Mouse (Mus musculus): ENCODE data around the gene Mesp2. TPM values are rescaled to one million over a fixed set of nuclear protein-coding genes. Genes with fewer than 3 reads are reported as not detected.

Gene Mesp2
- total RNA-seq, 2 experiments from 2014 or later: 0.36 to 0.90 TPM

DNA sequence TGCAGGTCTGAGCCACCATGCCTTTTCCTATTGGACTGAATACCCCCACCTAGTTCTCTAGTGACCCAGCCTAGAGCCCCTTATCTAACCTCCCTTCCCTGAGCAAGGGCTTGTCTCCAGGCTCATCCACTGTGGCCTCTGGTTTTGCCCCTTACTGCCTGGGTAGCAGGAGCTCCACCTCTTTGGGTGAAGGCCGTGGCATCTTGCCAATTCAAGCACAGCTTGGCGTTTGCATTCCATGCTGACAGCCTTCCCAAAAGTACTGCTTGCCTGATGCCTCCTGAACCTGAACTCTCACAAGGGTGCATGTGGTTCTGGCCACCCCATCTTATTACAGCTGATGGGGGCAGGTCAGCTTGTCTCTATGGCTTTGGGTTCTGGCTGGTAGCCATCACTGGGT lies 6.6 kb upstream of the Mesp2 start:
- peak in 1 of 2 experiments; percentile 45 for DNase-seq (ENCODE audit: low spot score in 2 of 2)

DNA sequence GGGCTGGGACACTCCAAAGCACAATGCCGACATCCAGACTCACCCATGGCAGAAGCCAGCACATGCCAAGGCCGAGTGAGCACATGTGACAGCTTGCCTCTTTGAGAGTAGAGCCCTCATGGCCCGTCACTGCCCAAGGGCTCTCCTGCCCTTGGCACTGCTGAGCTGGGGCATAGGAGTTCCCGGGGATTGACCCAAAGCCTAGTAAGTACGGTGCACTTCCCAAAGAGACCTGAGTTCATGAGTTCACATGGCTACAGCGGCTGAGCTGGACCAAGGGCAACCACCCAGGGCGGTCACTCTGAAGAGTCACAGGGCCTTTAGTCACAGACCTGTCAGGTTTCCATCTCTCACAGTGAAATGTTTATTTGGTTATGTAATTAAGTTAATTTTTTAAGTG lies 2.0 kb upstream of the Mesp2 start:
- DNase-seq (ENCODE audit: low spot score in 2 of 2): peak in 1 of 2 experiments; percentile 24

DNA sequence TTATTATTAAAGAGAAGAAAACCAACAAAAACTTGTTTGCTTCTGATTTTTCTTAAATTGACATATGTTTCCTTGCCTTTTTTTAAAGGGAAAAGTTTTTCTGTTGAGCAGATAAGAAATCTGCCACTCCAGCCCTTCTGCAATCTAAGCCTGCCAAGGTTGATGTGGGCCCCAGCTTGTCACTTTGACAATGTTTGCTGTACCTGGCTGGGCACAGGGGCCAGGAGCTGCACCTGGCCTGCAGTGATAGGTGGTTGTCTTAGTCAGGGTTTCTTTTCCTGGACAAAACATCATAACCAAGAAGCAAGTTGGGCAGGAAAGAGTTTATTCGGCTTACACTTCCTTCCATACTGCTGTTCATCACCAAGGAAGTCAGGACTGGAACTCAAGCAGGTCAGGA lies 2.9 kb downstream of the Mesp2 start:
- DNase-seq (ENCODE audit: low spot score in 2 of 2): no peak

DNA sequence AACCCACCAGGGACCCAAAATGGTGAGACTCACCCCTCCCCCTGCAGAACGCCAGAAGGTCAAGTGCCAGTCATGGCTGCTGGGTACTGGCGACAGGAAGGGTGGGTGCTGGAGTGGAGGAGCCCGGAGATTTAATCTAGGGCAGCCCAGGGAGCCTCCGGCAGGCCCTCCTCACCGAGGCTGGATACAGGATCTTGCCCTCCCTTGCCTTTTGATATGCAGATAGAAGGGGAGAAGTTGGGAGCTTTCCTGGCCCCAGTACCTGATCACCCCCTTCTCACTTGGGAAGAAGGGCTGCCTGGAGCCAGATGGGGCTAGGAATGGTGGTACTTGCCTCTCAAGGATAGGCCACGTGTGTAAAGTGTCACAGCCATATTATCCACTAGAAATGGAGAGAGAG lies 7.8 kb downstream of the Mesp2 start:
- DNase-seq (ENCODE audit: low spot score in 2 of 2): no peak

DNA sequence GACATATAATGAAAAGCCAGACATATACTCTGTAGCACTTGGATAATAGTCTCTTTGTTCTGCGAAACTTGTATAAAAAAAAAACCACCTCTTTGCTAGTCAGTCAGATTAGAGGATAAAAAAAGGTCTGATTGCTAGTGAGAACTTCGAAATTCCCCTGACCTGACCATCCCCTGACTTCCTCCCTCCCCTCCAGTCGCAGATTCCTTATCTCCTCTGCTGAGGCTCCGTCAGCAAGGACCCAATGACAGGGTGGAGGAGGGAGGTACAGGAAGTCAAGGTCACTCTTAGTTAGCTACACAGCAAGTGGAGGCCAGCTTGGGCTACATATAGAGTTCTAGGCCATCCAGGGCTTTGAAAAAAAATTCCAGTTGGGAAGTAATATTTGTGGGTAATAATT lies 9.0 kb downstream of the Mesp2 start:
- DNase-seq (ENCODE audit: low spot score in 2 of 2): no peak

DNA sequence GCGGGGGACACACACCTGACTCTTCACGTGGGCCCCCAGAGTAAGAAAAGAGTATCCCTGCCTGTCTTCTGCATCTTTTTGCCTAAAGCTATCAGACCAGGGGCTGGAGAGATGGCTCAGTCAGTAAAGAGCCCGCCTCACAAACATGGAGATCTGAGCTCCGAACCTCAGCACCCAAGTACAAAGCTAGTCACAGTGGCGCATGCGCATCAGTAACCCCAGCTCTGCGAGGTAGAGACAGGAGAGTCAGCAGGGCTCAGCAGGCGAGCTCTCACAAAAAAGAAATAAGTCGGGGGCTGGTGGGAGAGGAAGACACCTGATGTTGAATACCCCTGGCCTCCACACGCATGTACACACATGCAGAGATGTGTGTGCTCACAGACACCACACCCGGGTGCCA lies 9.5 kb downstream of the Mesp2 start:
- no peak for DNase-seq (ENCODE audit: low spot score in 2 of 2)

DNA sequence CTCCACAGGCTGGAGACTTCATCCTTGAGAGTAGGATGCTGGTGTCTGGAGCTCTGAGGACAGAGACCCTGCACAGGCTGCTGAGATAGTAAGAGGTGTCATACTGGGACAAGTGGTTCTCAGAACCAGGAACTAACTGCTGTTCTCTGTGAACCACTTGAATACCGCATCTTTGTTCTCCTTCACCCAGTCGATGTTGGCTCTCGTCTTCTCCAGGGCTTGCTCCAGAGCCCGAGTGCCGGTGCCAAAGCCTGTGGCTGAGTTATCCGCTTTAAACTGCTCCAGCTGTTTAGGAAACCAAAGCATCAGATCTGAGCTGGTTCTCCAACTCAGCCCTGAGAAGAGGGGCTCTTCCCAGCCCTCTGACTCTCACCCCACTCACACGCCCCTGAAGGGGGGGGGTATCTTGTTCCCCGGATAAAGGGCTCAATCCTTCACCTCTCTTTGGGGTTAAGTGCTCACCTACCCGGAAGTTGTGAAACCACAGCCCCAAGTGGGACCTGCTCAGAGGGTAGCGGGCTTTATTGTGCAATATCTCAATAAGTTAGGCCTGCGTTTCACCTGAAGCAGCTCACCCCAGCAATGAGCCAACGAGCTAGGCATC lies 11.7 kb downstream of the Mesp2 start:
- no peak for DNase-seq (ENCODE audit: low spot score in 2 of 2)

DNA sequence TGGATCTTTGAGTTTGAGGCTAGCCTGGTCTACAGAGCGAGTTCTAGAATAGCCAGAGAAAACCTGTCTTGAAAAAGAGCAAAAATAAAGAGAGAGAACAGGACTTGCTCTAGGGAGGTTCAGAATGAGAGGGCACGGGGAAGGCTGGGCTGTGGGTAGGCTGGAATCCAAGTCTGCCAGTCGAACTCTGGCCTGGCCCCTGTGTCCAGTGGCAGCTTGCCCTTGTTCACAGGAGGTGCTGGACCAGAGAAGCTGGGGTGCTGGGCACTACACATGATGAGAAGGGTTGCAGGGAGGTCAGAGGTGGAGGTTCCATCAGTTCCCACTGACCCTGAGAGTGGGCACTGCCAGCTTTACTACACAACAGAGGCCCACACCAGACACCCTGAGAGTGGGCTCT lies 17.8 kb downstream of the Mesp2 start:
- DNase-seq (ENCODE audit: low spot score in 2 of 2): no peak

DNA sequence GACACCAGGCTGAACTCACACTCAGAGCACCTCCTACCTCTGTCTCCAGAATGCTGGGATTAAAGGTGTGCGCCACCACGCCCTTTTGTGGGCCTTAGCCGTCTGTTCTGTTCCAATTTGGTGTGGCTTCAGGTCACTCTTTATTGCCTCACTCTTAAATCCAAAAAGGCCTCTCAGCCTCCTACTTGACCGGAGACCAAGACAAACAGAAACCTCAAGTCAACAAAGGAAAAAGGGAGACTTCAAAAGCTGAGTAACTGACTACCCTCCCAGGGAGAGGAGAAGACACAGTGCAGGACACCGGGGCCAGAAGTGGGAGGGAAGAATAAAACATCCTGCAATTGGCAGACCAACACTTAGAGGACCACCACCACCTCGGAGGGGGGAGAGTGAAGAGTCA lies 20.6 kb downstream of the Mesp2 start:
- DNase-seq (ENCODE audit: low spot score in 2 of 2): no peak

DNA sequence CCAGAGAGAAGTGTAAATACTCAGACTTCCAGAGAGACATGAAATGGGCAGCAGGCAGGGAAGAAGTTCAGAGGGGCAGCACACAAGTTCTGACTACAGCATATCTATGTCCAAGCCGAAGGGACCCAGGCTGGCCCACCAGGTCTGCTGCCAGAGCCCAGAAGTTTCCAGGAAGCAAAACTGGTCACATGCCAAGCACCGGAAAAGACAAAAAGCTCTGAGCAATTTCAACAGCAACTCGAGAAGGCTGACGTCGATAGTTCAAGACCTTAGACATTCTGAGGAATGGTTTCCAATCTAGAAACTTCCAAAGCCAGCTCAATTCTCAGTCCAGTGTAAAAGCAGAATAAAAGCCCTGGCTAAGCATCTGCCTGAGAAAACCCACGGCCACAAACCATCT lies 21.1 kb downstream of the Mesp2 start:
- no peak for DNase-seq (ENCODE audit: low spot score in 2 of 2)

DNA sequence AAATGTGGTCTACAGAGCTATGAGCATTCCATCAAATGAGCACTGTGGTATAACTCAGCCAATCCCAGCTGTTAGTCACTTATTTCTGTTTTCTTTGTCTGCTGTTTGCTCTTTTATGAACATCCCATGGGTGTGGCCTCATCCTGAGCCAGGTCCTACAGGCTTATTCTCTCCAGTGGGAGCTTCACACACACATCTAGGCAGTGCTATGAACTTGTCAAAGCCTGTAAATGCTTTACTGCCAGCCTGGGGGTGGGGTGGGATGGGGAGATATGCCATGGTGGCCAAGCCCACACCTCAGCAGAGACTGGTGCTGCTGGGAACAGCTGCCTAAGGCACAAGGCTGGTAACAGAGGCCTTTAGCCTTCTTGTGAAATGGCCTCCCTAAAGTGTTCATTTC lies 22.5 kb downstream of the Mesp2 start:
- no peak for DNase-seq (ENCODE audit: low spot score in 2 of 2)

DNA sequence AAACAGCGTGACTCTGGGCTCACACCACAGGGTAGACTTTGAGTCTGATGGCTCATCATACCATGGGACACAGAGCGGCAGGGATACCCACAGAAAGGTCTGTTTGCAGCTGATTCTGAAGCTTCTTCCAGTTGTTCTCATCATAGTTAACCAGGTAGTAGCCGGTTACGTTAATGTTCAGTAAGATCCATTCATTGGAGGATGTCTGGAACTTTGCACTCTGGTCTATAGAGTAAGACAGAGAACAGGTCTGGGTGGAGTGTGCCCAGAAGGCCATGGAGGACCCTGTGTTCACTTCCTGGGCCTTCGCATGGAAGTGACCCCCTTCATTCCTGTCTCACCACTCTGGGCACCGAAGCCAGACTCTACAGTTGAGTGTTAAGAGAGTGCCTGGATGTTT lies 24.7 kb downstream of the Mesp2 start:
- no peak for DNase-seq (ENCODE audit: low spot score in 2 of 2)

DNA sequence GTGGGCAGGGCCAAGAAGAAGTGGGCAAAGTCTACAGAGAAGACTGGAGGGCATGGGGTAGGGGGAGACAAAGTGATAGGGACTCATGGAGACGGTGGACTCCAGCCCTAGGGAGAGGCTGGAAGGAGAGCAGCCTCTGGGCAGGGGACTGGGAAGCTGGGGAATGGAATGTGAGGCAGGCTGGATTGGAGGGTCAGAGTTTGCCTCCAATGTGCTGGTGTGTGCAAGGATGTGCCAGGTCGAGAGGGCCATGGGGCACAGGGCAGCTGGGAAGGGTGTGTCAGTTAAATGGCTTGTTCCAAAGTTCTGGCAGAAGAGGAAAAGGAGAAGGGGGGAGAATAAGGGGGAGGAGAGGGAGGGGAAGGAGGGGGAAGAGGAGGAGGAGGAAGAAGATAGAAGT lies 26.7 kb downstream of the Mesp2 start:
- DNase-seq (ENCODE audit: low spot score in 2 of 2): no peak

DNA sequence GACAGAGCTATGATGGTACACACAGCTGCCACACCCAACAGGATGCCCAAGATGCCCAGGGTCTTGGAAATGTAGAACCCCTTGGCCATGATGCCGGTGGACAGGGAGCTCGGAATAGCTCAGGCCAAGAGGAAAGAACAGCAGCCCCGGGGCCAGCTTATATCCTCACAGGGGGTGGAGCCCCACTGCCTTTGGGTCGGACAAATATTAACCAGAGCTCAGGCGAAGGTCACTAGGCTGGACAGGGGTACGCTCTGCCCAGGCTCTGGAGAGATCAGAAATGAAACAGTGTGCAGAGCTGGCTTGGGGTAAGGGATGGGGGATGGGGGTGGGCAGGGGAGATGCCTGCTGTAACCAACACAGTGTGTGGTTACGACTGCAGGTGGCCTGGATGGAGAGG lies 31.6 kb downstream of the Mesp2 start:
- no peak for DNase-seq (ENCODE audit: low spot score in 2 of 2)

DNA sequence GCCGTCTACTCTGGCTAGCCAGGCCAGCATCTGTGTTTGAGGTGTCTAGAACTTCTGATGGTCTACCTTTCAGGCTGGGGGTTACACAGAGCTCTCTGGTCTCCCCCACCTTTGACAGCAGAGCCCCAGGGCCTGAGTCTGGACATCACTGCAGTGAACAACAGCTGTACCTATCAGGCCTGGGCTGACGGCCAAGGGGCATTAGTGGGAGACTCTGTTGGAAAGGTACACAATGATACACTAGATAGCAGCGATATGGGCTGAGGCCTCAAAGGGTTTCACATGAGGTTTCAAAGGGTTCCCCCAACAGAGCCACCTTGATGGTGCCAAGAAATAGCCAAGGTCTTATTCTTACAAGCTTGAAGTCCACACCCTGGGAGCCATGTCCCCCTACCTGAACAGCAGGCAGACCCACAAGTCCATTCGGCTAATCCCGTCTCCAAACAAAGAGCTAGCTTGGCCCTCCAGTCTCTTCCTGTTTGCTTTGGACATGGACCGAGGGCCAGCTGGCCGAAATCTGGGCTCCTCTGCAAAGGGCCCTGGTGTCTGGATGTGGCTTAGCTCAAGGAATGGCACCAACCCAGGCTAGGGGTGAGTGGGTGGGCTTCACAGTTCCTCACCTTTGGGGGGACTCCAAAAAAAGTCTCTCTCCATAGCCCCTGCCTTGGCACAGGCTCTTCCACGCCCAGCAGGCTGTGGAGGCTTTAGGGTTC lies 33.7 kb downstream of the Mesp2 start:
- no peak for DNase-seq (ENCODE audit: low spot score in 2 of 2)

DNA sequence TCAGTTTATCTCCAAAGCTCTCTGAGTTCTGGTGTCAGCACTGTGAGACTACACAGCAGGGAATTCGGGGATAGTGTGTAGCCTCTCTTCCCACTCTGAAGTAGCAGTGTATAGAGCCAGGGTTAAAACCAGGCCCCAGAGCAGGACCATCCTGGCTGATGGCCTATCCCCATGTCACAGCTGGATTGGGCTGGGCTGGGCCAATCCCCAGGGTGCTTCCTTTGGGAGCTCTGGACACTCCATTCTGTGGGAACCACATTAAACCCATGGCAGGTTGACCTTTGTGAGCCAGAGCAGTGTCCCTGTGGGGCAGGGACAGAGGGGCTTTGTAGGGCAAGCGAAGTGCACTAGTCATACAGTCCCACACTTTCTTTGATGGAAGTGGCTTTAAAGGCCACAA lies 35.8 kb downstream of the Mesp2 start:
- DNase-seq (ENCODE audit: low spot score in 2 of 2): no peak

DNA sequence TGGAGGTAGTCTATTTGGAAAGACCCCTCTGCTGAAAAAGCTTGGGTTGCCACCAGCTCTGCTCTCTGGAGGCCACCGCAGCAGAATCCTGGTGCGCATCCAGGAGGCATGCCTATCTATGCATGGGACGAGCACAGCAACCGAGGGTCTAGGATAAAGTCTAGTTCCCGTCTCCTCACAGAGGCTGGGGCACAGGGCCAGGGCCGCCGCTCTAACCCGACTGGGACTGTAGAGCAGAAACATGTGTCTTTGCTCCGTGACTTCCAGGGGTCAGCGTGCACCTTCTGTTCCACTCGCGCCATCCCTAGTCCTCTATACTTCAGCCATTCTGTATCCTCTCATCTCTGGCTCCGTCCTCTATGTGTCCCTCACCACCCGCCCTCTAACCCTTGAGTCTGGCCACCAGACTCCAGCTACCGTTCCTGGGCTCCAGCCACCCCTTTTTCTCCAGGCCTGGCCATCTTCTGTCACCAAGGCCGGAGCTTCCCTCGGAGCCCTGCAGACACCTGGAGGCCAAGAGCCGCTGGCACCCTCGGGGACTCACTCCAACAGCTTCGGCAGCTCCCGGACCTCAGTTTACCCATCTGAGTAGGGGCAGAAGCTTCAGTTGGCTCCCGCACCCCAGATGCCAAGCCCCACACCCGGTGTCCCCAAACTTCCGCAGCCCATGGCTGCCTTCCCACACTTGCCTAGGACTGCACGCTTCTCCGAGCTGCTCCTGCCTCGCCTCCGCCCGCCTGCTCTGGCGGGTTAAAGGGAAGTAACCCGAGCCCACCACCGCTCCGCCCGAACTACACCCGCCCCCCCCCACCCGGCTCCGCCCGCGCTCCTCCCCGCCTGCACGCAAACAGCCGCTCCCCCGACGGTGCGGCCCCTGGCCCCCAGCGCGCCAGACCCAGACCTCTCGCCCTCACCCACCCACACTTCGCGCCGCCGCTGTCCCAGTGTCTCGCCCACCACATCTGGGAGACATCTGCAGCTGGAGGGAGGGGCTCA lies 37.2 kb downstream of the Mesp2 start:
- peak; percentile 7 to 38 for DNase-seq (ENCODE audit: low spot score in 2 of 2)

DNA sequence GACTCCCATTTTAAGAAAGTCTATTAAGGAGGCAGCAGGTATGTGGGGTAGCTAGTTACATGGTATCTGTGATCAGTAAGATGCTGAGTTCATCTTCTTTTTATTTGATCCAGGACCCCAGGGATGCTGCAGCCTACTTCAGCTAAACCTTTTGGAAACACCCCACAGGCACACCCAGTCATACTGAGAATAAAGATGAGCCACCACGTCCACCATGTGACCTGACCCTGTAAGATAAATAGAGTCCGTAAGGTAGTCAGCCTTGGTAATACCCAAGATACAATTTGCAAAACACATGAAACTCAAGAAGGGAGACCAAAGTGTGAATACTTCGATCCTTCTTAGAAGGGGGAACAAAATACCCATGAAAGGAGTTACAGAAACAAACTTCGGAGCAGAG lies 45.8 kb downstream of the Mesp2 start:
- DNase-seq (ENCODE audit: low spot score in 2 of 2): no peak

DNA sequence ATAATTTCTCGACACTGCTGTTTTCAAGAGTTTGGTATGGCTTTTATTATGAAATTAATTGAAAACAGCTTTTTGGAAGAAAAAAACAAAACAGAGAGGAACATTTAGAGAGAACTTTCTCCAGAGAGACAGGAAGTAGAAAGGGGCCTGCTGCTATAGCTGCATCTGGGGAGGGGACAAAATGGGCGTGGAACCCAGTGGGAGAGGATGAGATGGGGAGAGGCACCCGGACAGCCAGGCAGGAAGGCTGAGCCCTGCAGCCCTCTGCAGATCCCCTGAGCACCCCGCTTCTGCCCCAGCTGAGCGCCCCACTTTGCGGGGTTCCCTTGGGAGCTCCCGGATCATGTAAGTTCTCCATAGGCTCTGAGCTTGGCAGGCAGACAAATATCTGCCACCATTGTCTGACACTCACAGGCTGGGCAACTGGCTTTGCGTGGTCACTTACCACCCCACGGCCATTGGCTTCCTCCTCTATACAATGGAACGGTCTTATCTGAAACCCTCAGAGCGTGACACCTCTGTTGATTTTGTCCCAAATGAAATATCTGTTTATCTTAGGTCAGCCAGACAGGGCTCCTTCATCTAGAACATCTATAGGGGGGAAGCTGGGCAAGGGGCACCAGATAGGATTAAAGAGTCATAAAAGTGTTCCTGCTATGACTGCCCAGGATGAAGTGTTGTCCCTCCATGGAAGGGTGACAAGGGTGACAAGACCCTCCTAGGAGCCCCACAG lies 47.8 kb downstream of the Mesp2 start:
- DNase-seq (ENCODE audit: low spot score in 2 of 2): no peak

DNA sequence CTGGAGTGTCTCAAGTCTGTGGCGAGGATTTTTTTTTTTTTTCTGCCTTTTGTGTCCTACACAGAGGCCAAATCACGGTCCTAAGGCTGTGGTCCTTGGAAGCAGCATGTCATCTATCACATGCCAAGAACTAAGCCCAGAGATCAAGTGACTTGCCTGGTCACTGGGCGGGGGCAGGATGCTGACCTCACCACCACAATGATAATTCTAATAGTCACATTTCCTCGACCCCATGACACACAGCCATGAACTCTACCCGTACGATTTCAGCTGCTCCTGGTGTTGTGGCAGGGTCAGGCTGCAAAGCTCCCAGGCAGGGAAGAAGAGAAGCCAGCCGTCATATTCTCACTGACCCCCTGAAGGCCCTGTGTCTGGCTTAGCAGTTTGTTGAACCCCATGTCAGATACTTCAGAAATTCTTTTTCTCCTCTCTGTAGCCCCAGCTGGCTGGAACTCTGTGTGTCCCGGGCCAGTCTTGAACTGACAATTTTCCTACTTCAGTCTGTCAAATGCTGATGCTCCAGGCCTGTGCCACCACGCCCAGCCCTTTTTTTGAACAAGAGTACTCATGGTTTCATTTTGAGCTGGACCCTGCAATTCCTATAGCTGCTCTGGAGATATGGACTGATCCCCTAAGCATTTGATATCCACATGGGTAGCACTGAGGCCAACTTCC lies 48.6 kb downstream of the Mesp2 start:
- DNase-seq (ENCODE audit: low spot score in 2 of 2): no peak

DNA sequence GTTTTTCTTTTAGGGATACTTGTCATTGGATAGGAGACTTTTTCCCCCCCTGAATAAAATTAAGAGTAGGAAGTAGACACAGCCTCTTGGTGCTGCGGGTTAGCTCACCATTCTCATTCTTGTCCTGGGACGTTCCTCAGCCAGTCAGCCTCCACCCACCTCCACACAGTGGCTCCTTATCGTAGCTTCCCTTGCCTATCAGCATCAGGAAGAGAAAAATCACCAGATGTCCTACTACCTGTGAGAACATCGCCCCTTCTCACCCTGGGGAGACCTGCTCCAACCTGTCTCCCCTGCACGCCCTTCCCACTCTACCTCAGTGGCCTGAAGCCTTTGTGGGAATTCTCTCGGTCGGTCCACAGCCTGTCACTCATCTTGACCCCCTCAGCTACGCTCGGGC lies 50.3 kb downstream of the Mesp2 start, which contains the start of gene Anpep:
Anpep (minus strand) TSS at position 249 of the 400 bp plus-strand sequence.
- no peak for DNase-seq (ENCODE audit: low spot score in 2 of 2)

Data from adrenal gland, adult 18-20 months (tissue).